Mouse (Mus musculus): Measurements from ENCODE around the gene Barhl1. TPM values are rescaled to one million over a fixed set of nuclear protein-coding genes. Genes with fewer than 3 reads are reported as not detected.

Barhl1 gene
- total and polyA plus RNA-seq, 2 experiments from 2014 or later = 36.9 to 49.0 TPM

GRCm38 (mm10) chr2:28905561-28905960 is 10.9 kb downstream of the Barhl1 start:
- H3K9me3 ChIP-seq (ENCODE audit: low read length) = no peaks in the 10 kb centered on the region
- peaks cover 6% of the 10 kb centered on the region for H3K36me3 ChIP-seq (ENCODE audit: insufficient read depth, low read length)
- TF ChIP-seq CTCF (IDR thresholded peaks at IDR 0.05) = no peak
- no peak overlapping the region for H3K4me2 ChIP-seq (ENCODE audit: low read depth, low read length, poor library complexity, severe bottlenecking)
- H3K4me3 ChIP-seq (ENCODE audit: low read depth, low read length) = no peak overlapping the region
- no peaks in the 10 kb centered on the region; the same call in 1 of the 2 replicates for H3K4me1 ChIP-seq (ENCODE audit: insufficient read depth, low read length)
- no peak overlapping the region; the same call in 1 of the 2 replicates for H3K9ac ChIP-seq (replicated peaks; ENCODE audit: low read length, poor library complexity, severe bottlenecking)
- WGBS = 29% methylated on average over 4 of the region's 4 CpGs
- ATAC-seq (ENCODE audit: low FRiP score) (no peak), DNase-seq (ENCODE audit: low spot score) (no peak)
- no peak overlapping the region for H3K27ac ChIP-seq (ENCODE audit: low read depth, low read length)
- peaks cover 20% of the 10 kb centered on the region for H3K27me3 ChIP-seq (ENCODE audit: insufficient read depth, low read length)

- Histone ChIP-seq H3K4me3 (ENCODE audit: low read depth, low read length) (no peak overlapping the region), H3K9ac (replicated peaks; ENCODE audit: low read length, poor library complexity, severe bottlenecking) (no peak overlapping the region), H3K27me3 (ENCODE audit: insufficient read depth, low read length) (peaks cover 12% of the 10 kb centered on the region), H3K4me2 (ENCODE audit: low read depth, low read length, poor library complexity, severe bottlenecking) (no peak overlapping the region), H3K4me1 (ENCODE audit: insufficient read depth, low read length) (no peaks in the 10 kb centered on the region; the same call in 1 of the 2 replicates), H3K27ac (ENCODE audit: low read depth, low read length) (no peak overlapping the region), H3K36me3 (ENCODE audit: insufficient read depth, low read length) (peaks cover 12% of the 10 kb centered on the region), H3K9me3 (ENCODE audit: low read length) (no peaks in the 10 kb centered on the region)
- DNase-seq (ENCODE audit: low spot score) (no peak), ATAC-seq (ENCODE audit: low FRiP score) (no peak)
- 59% methylated on average over 9 of the region's 9 CpGs for WGBS
- TF ChIP-seq CTCF (IDR thresholded peaks at IDR 0.05) = no peak
Observed at GRCm38 (mm10) chr2:28904786-28905185, 11.7 kb downstream of the Barhl1 start.

DNA sequence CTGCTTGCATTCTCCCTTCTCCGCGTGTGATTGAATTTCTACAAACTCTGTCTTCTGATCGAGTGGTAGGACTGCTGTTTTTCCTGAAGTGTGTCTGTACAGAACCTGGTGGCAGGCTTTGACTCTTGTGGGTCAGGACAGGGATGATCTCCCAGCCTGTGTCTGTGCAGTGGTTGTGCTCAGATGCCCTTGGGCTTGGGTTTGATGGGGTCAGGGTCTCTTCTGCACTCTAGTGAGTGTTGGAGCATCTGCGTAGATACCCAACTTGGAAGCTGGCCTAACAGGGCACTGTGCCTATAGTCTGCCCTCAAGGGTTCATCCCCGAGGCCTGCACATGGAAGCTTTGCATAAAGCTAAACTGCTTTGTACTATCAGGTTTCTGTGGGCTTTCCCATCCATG is 12.6 kb downstream of the Barhl1 start:
- peaks cover 8% of the 10 kb centered on the region for H3K27me3 ChIP-seq (ENCODE audit: insufficient read depth, low read length)
- H3K4me1 ChIP-seq (ENCODE audit: insufficient read depth, low read length) = no peaks in the 10 kb centered on the region; the same call in 1 of the 2 replicates
- ATAC-seq (ENCODE audit: low FRiP score) = no peak
- peaks cover 12% of the 10 kb centered on the region for H3K36me3 ChIP-seq (ENCODE audit: insufficient read depth, low read length)
- no peaks in the 10 kb centered on the region for H3K9me3 ChIP-seq (ENCODE audit: low read length)
- no peak for DNase-seq (ENCODE audit: low spot score)
- H3K4me3 ChIP-seq (ENCODE audit: low read depth, low read length) = no peak overlapping the region
- H3K4me2 ChIP-seq (ENCODE audit: low read depth, low read length, poor library complexity, severe bottlenecking) = no peak overlapping the region
- WGBS = 75% methylated on average over 5 of the region's 5 CpGs
- no peak overlapping the region for H3K27ac ChIP-seq (ENCODE audit: low read depth, low read length)
- no peak overlapping the region for H3K9ac ChIP-seq (replicated peaks; ENCODE audit: low read length, poor library complexity, severe bottlenecking)
- TF ChIP-seq CTCF (IDR thresholded peaks at IDR 0.05) = no peak

GRCm38 (mm10) chr2:28902291-28902690 is 14.2 kb downstream of the Barhl1 start:
- Histone ChIP-seq H3K36me3 (ENCODE audit: insufficient read depth, low read length) (peaks cover 21% of the 10 kb centered on the region), H3K27ac (ENCODE audit: low read depth, low read length) (no peak overlapping the region), H3K9me3 (ENCODE audit: low read length) (no peaks in the 10 kb centered on the region), H3K4me1 (ENCODE audit: insufficient read depth, low read length) (no peaks in the 10 kb centered on the region), H3K4me3 (ENCODE audit: low read depth, low read length) (no peak overlapping the region), H3K9ac (replicated peaks; ENCODE audit: low read length, poor library complexity, severe bottlenecking) (no peak overlapping the region), H3K27me3 (ENCODE audit: insufficient read depth, low read length) (no peaks in the 10 kb centered on the region), H3K4me2 (ENCODE audit: low read depth, low read length, poor library complexity, severe bottlenecking) (no peak overlapping the region)
- DNase-seq (ENCODE audit: low spot score) (no peak), ATAC-seq (ENCODE audit: low FRiP score) (no peak)
- 77% methylated on average over 8 of the region's 8 CpGs for WGBS
- no peak for TF ChIP-seq CTCF (IDR thresholded peaks at IDR 0.05)

- 65% methylated on average over 4 of the region's 4 CpGs for WGBS
- peaks cover 42% of the 10 kb centered on the region for H3K36me3 ChIP-seq (ENCODE audit: insufficient read depth, low read length)
Observed at GRCm38 (mm10) chr2:28897340-28897899, 19.0 kb downstream of the Barhl1 start.

GRCm38 (mm10) chr2:28895876-28896275 is 20.6 kb downstream of the Barhl1 start:
- ATAC-seq (ENCODE audit: low FRiP score) (no peak), DNase-seq (ENCODE audit: low spot score) (no peak)
- no peak overlapping the region for H3K4me3 ChIP-seq (ENCODE audit: low read depth, low read length)
- no peaks in the 10 kb centered on the region for H3K27me3 ChIP-seq (ENCODE audit: insufficient read depth, low read length)
- no peak overlapping the region for H3K9ac ChIP-seq (replicated peaks; ENCODE audit: low read length, poor library complexity, severe bottlenecking)
- no peak overlapping the region for H3K4me2 ChIP-seq (ENCODE audit: low read depth, low read length, poor library complexity, severe bottlenecking)
- no peak for TF ChIP-seq CTCF (IDR thresholded peaks at IDR 0.05)
- no peak overlapping the region for H3K27ac ChIP-seq (ENCODE audit: low read depth, low read length)
- 89% methylated on average over 7 of the region's 7 CpGs for WGBS
- peaks cover 50% of the 10 kb centered on the region for H3K36me3 ChIP-seq (ENCODE audit: insufficient read depth, low read length)
- no peaks in the 10 kb centered on the region for H3K4me1 ChIP-seq (ENCODE audit: insufficient read depth, low read length)
- H3K9me3 ChIP-seq (ENCODE audit: low read length) = no peaks in the 10 kb centered on the region

More at GRCm38 (mm10) chr2:28897340-28897899, 19.0 kb downstream of the Barhl1 start:
- no peak overlapping the region for H3K27ac ChIP-seq (ENCODE audit: low read depth, low read length)
- peak; percentile 13; the same call in 1 of the 2 replicates for TF ChIP-seq CTCF (IDR thresholded peaks at IDR 0.05)
- ATAC-seq (ENCODE audit: low FRiP score) = no peak
- no peak overlapping the region for H3K4me2 ChIP-seq (ENCODE audit: low read depth, low read length, poor library complexity, severe bottlenecking)
- H3K27me3 ChIP-seq (ENCODE audit: insufficient read depth, low read length) = no peaks in the 10 kb centered on the region
- DNase-seq (ENCODE audit: low spot score) = no peak
- H3K9ac ChIP-seq (replicated peaks; ENCODE audit: low read length, poor library complexity, severe bottlenecking) = no peak overlapping the region
- no peaks in the 10 kb centered on the region for H3K9me3 ChIP-seq (ENCODE audit: low read length)
- no peak overlapping the region for H3K4me3 ChIP-seq (ENCODE audit: low read depth, low read length)
- H3K4me1 ChIP-seq (ENCODE audit: insufficient read depth, low read length) = no peaks in the 10 kb centered on the region
